Mouse (Mus musculus): ENCODE data around the gene Cfap299. TPM values are rescaled to one million over a fixed set of nuclear protein-coding genes. Genes with fewer than 3 reads are reported as not detected.
"Not testable (repeated sequence)": the region's sequence is repeated elsewhere in the genome, so short reads cannot be mapped to it uniquely, and the experiment has no call there.

Gene Cfap299
- polyA plus RNA-seq (2016; fragmentation: Nextera tagmentation; extraction: Ambion mirVana): 0.17 and 0.31 TPM in 2 replicates

- Histone ChIP-seq H3K4me3 (peak within 1 kb of the TSS; percentile 66), H3K9me3 (no peaks in the 10 kb centered on the region), H3K27ac (peak within 1 kb of the TSS; percentile 31; the same call in 1 of the 2 replicates), H3K27me3 (ENCODE audit: poor library complexity, severe bottlenecking) (peaks cover 29% of the 10 kb centered on the region), H3K4me1 (peaks cover 7% of the 10 kb centered on the region), H3K36me3 (replicated peaks) (no peaks in the 10 kb centered on the region)
- peak; percentile 84 for DNase-seq (ENCODE audit: extremely low spot score, low spot score)
- WGBS: under 1% methylated on average over 46 of the region's 46 CpGs
Measured at GRCm38 (mm10) chr5:98328848-98329624, at the start of gene Cfap299. Gene Cfap299 (plus strand): TSS chr5:98329304.

- Histone ChIP-seq H3K9me3 (no peaks in the 10 kb centered on the region), H3K27ac (no peak overlapping the region), H3K4me1 (peaks cover 19% of the 10 kb centered on the region), H3K4me3 (no peak overlapping the region), H3K27me3 (ENCODE audit: poor library complexity, severe bottlenecking) (peaks cover 17% of the 10 kb centered on the region; the same call in 1 of the 2 replicates), H3K36me3 (replicated peaks) (no peaks in the 10 kb centered on the region)
- 58% methylated on average over 9 of the region's 9 CpGs for WGBS
- no peak for DNase-seq (ENCODE audit: extremely low spot score, low spot score)
Measured at GRCm38 (mm10) chr5:98281993-98282392, 47.1 kb upstream of the Cfap299 start.

GRCm38 (mm10) chr5:98283696-98284478 lies 45.2 kb upstream of the Cfap299 start:
- DNase-seq (ENCODE audit: extremely low spot score, low spot score): no peak
- H3K4me3 ChIP-seq: no peak overlapping the region
- peaks cover 17% of the 10 kb centered on the region; the same call in 1 of the 2 replicates for H3K27me3 ChIP-seq (ENCODE audit: poor library complexity, severe bottlenecking)
- H3K9me3 ChIP-seq: no peaks in the 10 kb centered on the region
- peaks cover 19% of the 10 kb centered on the region for H3K4me1 ChIP-seq
- H3K27ac ChIP-seq: no peak overlapping the region
- no peaks in the 10 kb centered on the region for H3K36me3 ChIP-seq (replicated peaks)
- 37% methylated on average over 17 of the region's 17 CpGs for WGBS

GRCm38 (mm10) chr5:98290642-98291041 lies 38.5 kb upstream of the Cfap299 start:
- H3K4me3 ChIP-seq: no peak overlapping the region
- WGBS: 85% methylated on average over 8 of the region's 8 CpGs
- H3K4me1 ChIP-seq: peaks cover 16% of the 10 kb centered on the region
- DNase-seq (ENCODE audit: extremely low spot score, low spot score): no peak
- no peak overlapping the region for H3K27ac ChIP-seq
- H3K27me3 ChIP-seq (ENCODE audit: poor library complexity, severe bottlenecking): peaks cover 49% of the 10 kb centered on the region
- H3K9me3 ChIP-seq: no peaks in the 10 kb centered on the region
- H3K36me3 ChIP-seq (replicated peaks): no peaks in the 10 kb centered on the region

- Histone ChIP-seq H3K4me1 (peaks cover 16% of the 10 kb centered on the region), H3K27me3 (ENCODE audit: poor library complexity, severe bottlenecking) (peaks cover 49% of the 10 kb centered on the region), H3K36me3 (replicated peaks) (no peaks in the 10 kb centered on the region), H3K4me3 (peak overlapping the region; percentile 46), H3K27ac (no peak overlapping the region), H3K9me3 (no peaks in the 10 kb centered on the region)
- 2% methylated on average over 19 of the region's 19 CpGs for WGBS
- DNase-seq (ENCODE audit: extremely low spot score, low spot score): no peak
Measured at GRCm38 (mm10) chr5:98292388-98293048, 36.6 kb upstream of the Cfap299 start.

GRCm38 (mm10) chr5:98293049-98293715 lies 35.9 kb upstream of the Cfap299 start:
- Histone ChIP-seq H3K4me3 (peak overlapping the region; percentile 46), H3K36me3 (replicated peaks) (no peaks in the 10 kb centered on the region), H3K9me3 (no peaks in the 10 kb centered on the region), H3K27me3 (ENCODE audit: poor library complexity, severe bottlenecking) (peaks cover 49% of the 10 kb centered on the region), H3K27ac (no peak overlapping the region), H3K4me1 (peaks cover 16% of the 10 kb centered on the region)
- peak; percentile 16 for DNase-seq (ENCODE audit: extremely low spot score, low spot score)
- 1% methylated on average over 12 of the region's 12 CpGs for WGBS

GRCm38 (mm10) chr5:98300079-98300478 lies 29.0 kb upstream of the Cfap299 start:
- 94% methylated on average over 4 of the region's 4 CpGs for WGBS
- no peaks in the 10 kb centered on the region for H3K36me3 ChIP-seq (replicated peaks)
- H3K27me3 ChIP-seq (ENCODE audit: poor library complexity, severe bottlenecking): peaks cover 3% of the 10 kb centered on the region
- no peaks in the 10 kb centered on the region for H3K4me1 ChIP-seq
- no peak overlapping the region for H3K27ac ChIP-seq
- no peaks in the 10 kb centered on the region for H3K9me3 ChIP-seq
- DNase-seq (ENCODE audit: extremely low spot score, low spot score): no peak
- H3K4me3 ChIP-seq: no peak overlapping the region

GRCm38 (mm10) chr5:98305673-98306072 lies 23.4 kb upstream of the Cfap299 start:
- Histone ChIP-seq H3K4me3 (no peak overlapping the region), H3K27ac (no peak overlapping the region), H3K36me3 (replicated peaks) (no peaks in the 10 kb centered on the region), H3K27me3 (ENCODE audit: poor library complexity, severe bottlenecking) (no peaks in the 10 kb centered on the region), H3K4me1 (no peaks in the 10 kb centered on the region), H3K9me3 (no peaks in the 10 kb centered on the region)
- no peak for DNase-seq (ENCODE audit: extremely low spot score, low spot score)
- WGBS: 88% methylated on average over 4 of the region's 4 CpGs

GRCm38 (mm10) chr5:98306528-98306927 lies 22.6 kb upstream of the Cfap299 start:
- no peak for DNase-seq (ENCODE audit: extremely low spot score, low spot score)
- Histone ChIP-seq H3K9me3 (no peaks in the 10 kb centered on the region), H3K4me3 (no peak overlapping the region), H3K4me1 (no peaks in the 10 kb centered on the region), H3K36me3 (replicated peaks) (no peaks in the 10 kb centered on the region), H3K27ac (no peak overlapping the region), H3K27me3 (ENCODE audit: poor library complexity, severe bottlenecking) (no peaks in the 10 kb centered on the region)
- 79% methylated on average over 9 of the region's 9 CpGs for WGBS

- no peak for DNase-seq (ENCODE audit: extremely low spot score, low spot score)
- Histone ChIP-seq H3K4me1 (peaks cover 7% of the 10 kb centered on the region), H3K36me3 (replicated peaks) (no peaks in the 10 kb centered on the region), H3K4me3 (no peak overlapping the region), H3K9me3 (no peaks in the 10 kb centered on the region), H3K27ac (no peak overlapping the region), H3K27me3 (ENCODE audit: poor library complexity, severe bottlenecking) (peaks cover 29% of the 10 kb centered on the region)
- 86% methylated on average over 2 of the region's 2 CpGs for WGBS
Measured at GRCm38 (mm10) chr5:98326625-98327024, 2.5 kb upstream of the Cfap299 start.

GRCm38 (mm10) chr5:98343751-98344150 lies 14.6 kb downstream of the Cfap299 start:
- H3K27ac ChIP-seq; DNase-seq (ENCODE audit: extremely low spot score, low spot score); H3K27me3 ChIP-seq (ENCODE audit: poor library complexity, severe bottlenecking); H3K4me1 ChIP-seq; H3K36me3 ChIP-seq (replicated peaks); H3K9me3 ChIP-seq; H3K4me3 ChIP-seq: not testable (repeated sequence)
- WGBS: 95% methylated on average over 16 of the region's 16 CpGs

GRCm38 (mm10) chr5:98344581-98344980 lies 15.5 kb downstream of the Cfap299 start:
- WGBS: 79% methylated on average over 2 of the region's 2 CpGs
- H3K27ac ChIP-seq: no peak overlapping the region
- no peaks in the 10 kb centered on the region for H3K4me1 ChIP-seq
- no peaks in the 10 kb centered on the region for H3K9me3 ChIP-seq
- H3K4me3 ChIP-seq: no peak overlapping the region
- DNase-seq (ENCODE audit: extremely low spot score, low spot score): no peak
- H3K36me3 ChIP-seq (replicated peaks): no peaks in the 10 kb centered on the region
- no peaks in the 10 kb centered on the region for H3K27me3 ChIP-seq (ENCODE audit: poor library complexity, severe bottlenecking)
